Mouse (Mus musculus) thymus, adult 2 months (tissue): Measurements from ENCODE around the gene Lhfpl2.

ENCODE experiments used
- CTCF ChIP-seq: fragments of 200-500 bp; IDR thresholded peaks from 2 replicates; pipeline ENCODE4 v1.5.1; 2012; ENCODE audit warnings: mild to moderate bottlenecking, control low read depth, low read length, moderate library complexity, borderline replicate concordance; ENCODE audit not compliant: control insufficient read depth, poor library complexity, insufficient read depth; ENCODE audit errors: extremely low read depth
- POLR2A ChIP-seq: fragments of 200-500 bp; IDR thresholded peaks from 2 replicates; pipeline ENCODE4 v1.6.1; 2012; ENCODE audit warnings: mild to moderate bottlenecking, low read length, control low read depth, moderate library complexity; ENCODE audit not compliant: control insufficient read depth, poor library complexity, insufficient read depth; ENCODE audit errors: extremely low read depth

GRCm38 (mm10) chr13:94100361-94100760 lies 42.8 kb downstream of the Lhfpl2 start:
- no peak for TF ChIP-seq POLR2A
- TF ChIP-seq CTCF: no peak
